Mouse (Mus musculus) embryonic fibroblast, embryonic 13.5 days (primary cell): ENCODE measurements at regions not wholly inside any gene's neighbourhood (a gene's known extent, or its start where the extent isn't known, plus 50 kb on each side); places are given as distances from the start of the nearest gene placed in this dataset.

Experiments
- H3K27ac ChIP-seq: 2 replicates; pipeline ENCODE4 v1.5.1; 2012; ENCODE audit warnings: low read length, control low read depth, inconsistent platforms; ENCODE audit not compliant: insufficient read depth
- H3K4me1 ChIP-seq: 2 replicates; pipeline ENCODE4 v1.6.1; 2011; ENCODE audit warnings: low read length; ENCODE audit not compliant: control insufficient read depth, insufficient read depth
- H3K4me3 ChIP-seq: 2 replicates; pipeline ENCODE4 v1.5.1; 2011; ENCODE audit warnings: mild to moderate bottlenecking, control low read depth, low read length; ENCODE audit not compliant: insufficient read depth
- CTCF ChIP-seq: IDR thresholded peaks from 2 replicates; pipeline ENCODE4 v1.5.1; 2011; ENCODE audit warnings: mild to moderate bottlenecking, control low read depth, low read length, moderate library complexity, borderline replicate concordance; ENCODE audit not compliant: insufficient read depth
- POLR2A ChIP-seq: IDR thresholded peaks from 2 replicates; pipeline ENCODE4 v1.6.1; 2011; ENCODE audit warnings: low read depth, mild to moderate bottlenecking, control low read depth, low read length, moderate library complexity

DNA sequence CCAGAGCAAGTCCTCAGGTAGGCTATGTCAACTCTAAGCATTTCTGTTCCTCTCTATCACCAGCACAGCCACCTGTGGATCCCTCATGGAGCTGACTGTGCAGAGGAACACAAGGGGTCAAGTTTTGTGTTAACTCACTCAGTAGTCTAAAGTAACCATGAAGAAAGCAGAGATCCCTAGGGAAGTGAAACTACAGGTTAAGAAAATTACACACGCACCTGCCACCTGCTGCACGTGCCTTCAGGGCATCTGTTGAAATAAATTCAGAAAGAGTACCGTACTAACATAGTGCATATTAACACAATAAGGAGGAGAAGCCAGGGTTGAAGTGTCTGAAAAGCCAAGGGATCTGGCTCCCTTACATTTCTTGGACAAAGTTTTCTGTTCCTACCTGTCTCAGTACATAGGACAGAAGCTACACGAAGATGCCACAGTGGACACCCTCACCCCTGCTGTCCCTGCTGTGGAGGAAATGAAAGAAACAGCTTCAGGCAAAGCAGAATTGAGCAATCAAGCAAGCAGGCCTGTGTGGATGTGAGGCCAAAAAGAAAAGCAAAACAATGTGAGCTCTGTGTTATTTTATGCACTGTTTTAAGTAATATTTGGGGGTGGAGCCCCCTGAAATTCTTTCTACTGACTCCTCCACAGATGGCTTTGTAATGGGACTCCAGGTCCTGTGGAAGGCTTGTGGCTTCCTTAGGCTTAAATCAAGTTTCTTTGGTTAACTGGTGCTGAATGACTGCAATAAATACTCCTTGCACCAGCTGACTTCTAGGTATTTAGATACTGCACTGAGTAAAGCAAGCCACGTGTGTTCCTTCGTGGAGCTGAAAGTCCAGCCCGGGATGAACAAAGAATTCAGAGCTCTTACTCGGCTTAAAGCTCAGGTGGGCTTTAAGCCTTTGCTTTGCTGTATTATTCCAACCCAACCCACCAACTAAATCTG lies 208.0 kb upstream of the Sp4 start:
- TF ChIP-seq POLR2A (no peak), CTCF (no peak)
- H3K4me3 ChIP-seq, result no peak overlapping the region
- H3K27ac ChIP-seq, result no peak overlapping the region
- no peaks in the 10 kb centered on the region for H3K4me1 ChIP-seq

DNA sequence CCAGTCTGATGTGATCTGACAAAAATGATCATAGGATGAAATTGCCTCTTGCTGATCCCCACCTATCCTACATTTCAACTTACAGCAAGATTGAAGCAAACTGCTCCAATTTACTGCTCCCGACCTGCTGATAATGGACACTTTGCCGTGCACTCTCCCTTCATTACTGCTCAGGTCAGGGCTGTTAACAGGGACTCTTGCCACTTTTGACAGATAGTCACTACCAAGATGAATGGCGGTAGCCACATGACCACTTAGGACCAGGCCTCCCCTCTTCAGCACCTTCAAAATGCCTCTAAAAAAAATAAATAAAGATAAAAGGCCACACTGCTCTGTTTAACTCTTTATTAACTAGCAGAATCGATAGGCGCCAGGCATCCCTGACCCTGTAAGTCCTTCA lies 199.2 kb upstream of the Sp4 start:
- no peak overlapping the region for H3K4me3 ChIP-seq
- H3K27ac ChIP-seq, result no peak overlapping the region
- no peaks in the 10 kb centered on the region for H3K4me1 ChIP-seq
- TF ChIP-seq CTCF (no peak), POLR2A (no peak)

- Histone ChIP-seq H3K27ac (no peak overlapping the region), H3K4me3 (no peak overlapping the region), H3K4me1 (no peaks in the 10 kb centered on the region)
- TF ChIP-seq CTCF (no peak), POLR2A (no peak)
These were observed 186.8 kb upstream of the Sp4 start for GRCm38 (mm10) chr12:118488038-118488437.

GRCm38 (mm10) chr12:118486434-118486833 lies 185.2 kb upstream of the Sp4 start:
- Histone ChIP-seq H3K4me1 (no peaks in the 10 kb centered on the region), H3K4me3 (no peak overlapping the region), H3K27ac (no peak overlapping the region)
- no peak for TF ChIP-seq POLR2A
- TF ChIP-seq CTCF, result no peak

- TF ChIP-seq CTCF (no peak), POLR2A (no peak)
- H3K4me1 ChIP-seq, result no peaks in the 10 kb centered on the region
- H3K4me3 ChIP-seq, result no peak overlapping the region
- H3K27ac ChIP-seq, result no peak overlapping the region
These were observed 180.1 kb upstream of the Sp4 start for GRCm38 (mm10) chr12:118481347-118481746.

DNA sequence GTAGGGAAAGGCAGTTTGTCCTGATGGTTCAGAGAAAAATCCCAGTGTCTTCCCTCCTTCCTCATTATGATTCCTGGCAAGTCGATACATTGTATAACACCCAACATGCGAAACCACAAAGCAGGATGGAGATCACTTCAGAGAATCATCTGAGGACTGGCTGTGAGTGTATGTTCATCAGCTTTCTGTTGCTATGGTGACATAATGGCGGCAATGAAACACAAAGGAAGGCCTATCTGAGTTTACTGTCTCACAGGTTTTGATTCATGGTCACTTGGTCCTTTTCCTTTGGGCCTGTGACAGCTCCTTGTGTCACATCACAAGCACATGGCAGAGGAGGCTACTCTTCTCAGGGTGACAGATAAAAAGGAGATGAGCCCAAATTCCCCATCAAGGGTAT lies 173.5 kb upstream of the Sp4 start:
- TF ChIP-seq POLR2A, result no peak
- TF ChIP-seq CTCF, result no peak
- Histone ChIP-seq H3K4me1 (no peaks in the 10 kb centered on the region), H3K4me3 (no peak overlapping the region), H3K27ac (no peak overlapping the region)

- H3K4me3 ChIP-seq, result no peak overlapping the region
- H3K27ac ChIP-seq, result no peak overlapping the region
- no peak for TF ChIP-seq POLR2A
- TF ChIP-seq CTCF, result no peak
- no peaks in the 10 kb centered on the region for H3K4me1 ChIP-seq
These were observed 165.6 kb upstream of the Sp4 start for GRCm38 (mm10) chr12:118466837-118467236.

GRCm38 (mm10) chr12:118457493-118458408 lies 156.5 kb upstream of the Sp4 start:
- H3K4me1 ChIP-seq, result no peaks in the 10 kb centered on the region
- TF ChIP-seq CTCF, result peak; percentile 31; the same call in 1 of the 2 replicates
- no peak for TF ChIP-seq POLR2A
- no peak overlapping the region for H3K4me3 ChIP-seq
- no peak overlapping the region for H3K27ac ChIP-seq

- H3K4me3 ChIP-seq, result no peak overlapping the region
- TF ChIP-seq CTCF (no peak), POLR2A (no peak)
- H3K4me1 ChIP-seq, result no peaks in the 10 kb centered on the region
- no peak overlapping the region for H3K27ac ChIP-seq
These were observed 154.4 kb upstream of the Sp4 start for GRCm38 (mm10) chr12:118455609-118456008.

DNA sequence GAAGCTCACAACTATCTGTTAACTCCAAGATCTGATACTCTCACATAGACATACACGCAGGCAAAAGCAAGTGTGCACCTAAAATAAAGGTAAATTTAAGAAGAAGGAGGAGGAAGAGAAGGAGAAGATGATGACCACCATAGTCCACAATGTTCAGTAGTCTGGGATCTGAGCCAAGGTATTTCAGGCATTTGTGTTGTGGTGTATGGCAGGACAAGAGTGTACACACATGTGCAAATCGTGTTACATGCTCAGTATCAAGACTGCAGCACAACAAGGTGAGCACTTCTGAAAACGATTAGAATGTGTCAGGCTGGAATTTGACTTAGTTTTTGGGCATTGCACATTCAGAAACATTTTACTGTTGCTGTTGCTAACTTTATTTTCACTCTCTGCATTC lies 138.4 kb upstream of the Sp4 start:
- TF ChIP-seq POLR2A (no peak), CTCF (no peak)
- H3K27ac ChIP-seq, result no peak overlapping the region
- H3K4me3 ChIP-seq, result no peak overlapping the region
- H3K4me1 ChIP-seq, result no peaks in the 10 kb centered on the region
